Mouse (Mus musculus): ENCODE results near the gene Igf2bp3. TPM values are rescaled to one million over a fixed set of nuclear protein-coding genes. Genes with fewer than 3 reads are reported as not detected.
A peak's percentile ranks its signal among the peaks of the same experiment; 100 is the strongest.

Igf2bp3 gene
- polyA plus RNA-seq, 1 experiment from 2014 or later, result 15.5 TPM

GRCm38 (mm10) chr6:49214086-49214927, 450 bp downstream of the Igf2bp3 start:
- no peaks in the 10 kb centered on the region for H3K9me3 ChIP-seq (ENCODE audit: control insufficient read depth, low read length)
- peaks cover 22% of the 10 kb centered on the region for H3K4me1 ChIP-seq (ENCODE audit: control insufficient read depth, insufficient read depth, low read depth, low read length)
- peak overlapping the region; percentile 84 for H3K27ac ChIP-seq (ENCODE audit: low read depth, low read length)
- H3K4me2 ChIP-seq (ENCODE audit: low read length), result peak overlapping the region; percentile 79
- no peaks in the 10 kb centered on the region for H3K36me3 ChIP-seq (ENCODE audit: control insufficient read depth, insufficient read depth, low read length)
- H3K4me3 ChIP-seq (ENCODE audit: low read length), result peak overlapping the region; percentile 80
- peak; percentile 7; the same call in 1 of the 2 replicates for ATAC-seq
- WGBS, result under 1% methylated on average over 76 of the region's 76 CpGs
- peak overlapping the region; percentile 91 for H3K9ac ChIP-seq (ENCODE audit: low read depth, low read length)
- H3K27me3 ChIP-seq (replicated peaks; ENCODE audit: control insufficient read depth, insufficient read depth, low read length), result no peaks in the 10 kb centered on the region

GRCm38 (mm10) chr6:49213581-49214085, 1.1 kb downstream of the Igf2bp3 start:
- peak; percentile 7; the same call in 1 of the 2 replicates for ATAC-seq
- H3K27ac ChIP-seq (ENCODE audit: low read depth, low read length), result peak overlapping the region; percentile 84
- H3K27me3 ChIP-seq (replicated peaks; ENCODE audit: control insufficient read depth, insufficient read depth, low read length), result no peaks in the 10 kb centered on the region
- H3K36me3 ChIP-seq (ENCODE audit: control insufficient read depth, insufficient read depth, low read length), result no peaks in the 10 kb centered on the region
- H3K4me2 ChIP-seq (ENCODE audit: low read length), result peak overlapping the region; percentile 79
- peak overlapping the region; percentile 91 for H3K9ac ChIP-seq (ENCODE audit: low read depth, low read length)
- WGBS, result 0% methylated on average over 36 of the region's 50 CpGs
- H3K4me3 ChIP-seq (ENCODE audit: low read length), result peak overlapping the region; percentile 80
- peaks cover 22% of the 10 kb centered on the region for H3K4me1 ChIP-seq (ENCODE audit: control insufficient read depth, insufficient read depth, low read depth, low read length)
- H3K9me3 ChIP-seq (ENCODE audit: control insufficient read depth, low read length), result no peaks in the 10 kb centered on the region

GRCm38 (mm10) chr6:49212931-49213580, 1.7 kb downstream of the Igf2bp3 start:
- Histone ChIP-seq H3K4me2 (ENCODE audit: low read length) (peak overlapping the region; percentile 79), H3K27ac (ENCODE audit: low read depth, low read length) (peak overlapping the region; percentile 84; the same call in 1 of the 2 replicates), H3K9me3 (ENCODE audit: control insufficient read depth, low read length) (no peaks in the 10 kb centered on the region), H3K4me1 (ENCODE audit: control insufficient read depth, insufficient read depth, low read depth, low read length) (peaks cover 25% of the 10 kb centered on the region), H3K27me3 (replicated peaks; ENCODE audit: control insufficient read depth, insufficient read depth, low read length) (no peaks in the 10 kb centered on the region), H3K36me3 (ENCODE audit: control insufficient read depth, insufficient read depth, low read length) (no peaks in the 10 kb centered on the region), H3K9ac (ENCODE audit: low read depth, low read length) (peak overlapping the region; percentile 91), H3K4me3 (ENCODE audit: low read length) (peak overlapping the region; percentile 80)
- ATAC-seq, result no peak
- WGBS, result 3% methylated on average over 20 of the region's 20 CpGs

- Histone ChIP-seq H3K27me3 (replicated peaks; ENCODE audit: control insufficient read depth, insufficient read depth, low read length) (no peaks in the 10 kb centered on the region), H3K4me1 (ENCODE audit: control insufficient read depth, insufficient read depth, low read depth, low read length) (peaks cover 22% of the 10 kb centered on the region), H3K27ac (ENCODE audit: low read depth, low read length) (no peak overlapping the region), H3K9me3 (ENCODE audit: control insufficient read depth, low read length) (no peaks in the 10 kb centered on the region), H3K9ac (ENCODE audit: low read depth, low read length) (no peak overlapping the region), H3K36me3 (ENCODE audit: control insufficient read depth, insufficient read depth, low read length) (no peaks in the 10 kb centered on the region), H3K4me3 (ENCODE audit: low read length) (no peak overlapping the region), H3K4me2 (ENCODE audit: low read length) (peak overlapping the region; percentile 79)
- 15% methylated on average over 4 of the region's 4 CpGs for WGBS
- ATAC-seq, result no peak
Observed at GRCm38 (mm10) chr6:49212141-49212540, 2.6 kb downstream of the Igf2bp3 start.

DNA sequence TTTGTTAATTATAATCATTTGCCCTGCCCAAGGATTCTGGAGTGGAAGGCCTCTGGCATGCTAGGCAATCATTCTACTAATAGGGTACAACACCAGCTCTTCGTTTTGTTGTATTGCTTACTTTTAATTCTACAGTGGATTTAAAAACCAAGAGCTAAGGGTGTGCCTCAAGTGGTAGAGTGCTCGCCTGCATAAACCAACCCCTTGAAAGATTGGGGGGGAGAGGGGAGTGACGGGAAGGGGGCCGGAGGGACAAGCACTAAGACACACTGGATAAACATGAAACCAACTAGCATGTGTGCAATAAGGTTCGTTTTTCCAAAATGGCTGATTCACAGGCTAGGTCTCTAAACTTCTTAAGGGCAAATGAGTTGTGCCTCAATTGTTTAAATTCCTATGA, 3.2 kb downstream of the Igf2bp3 start:
- Histone ChIP-seq H3K4me1 (ENCODE audit: control insufficient read depth, insufficient read depth, low read depth, low read length) (peaks cover 22% of the 10 kb centered on the region), H3K9ac (ENCODE audit: low read depth, low read length) (no peak overlapping the region), H3K36me3 (ENCODE audit: control insufficient read depth, insufficient read depth, low read length) (no peaks in the 10 kb centered on the region), H3K4me2 (ENCODE audit: low read length) (no peak overlapping the region), H3K4me3 (ENCODE audit: low read length) (no peak overlapping the region), H3K9me3 (ENCODE audit: control insufficient read depth, low read length) (no peaks in the 10 kb centered on the region), H3K27me3 (replicated peaks; ENCODE audit: control insufficient read depth, insufficient read depth, low read length) (no peaks in the 10 kb centered on the region), H3K27ac (ENCODE audit: low read depth, low read length) (no peak overlapping the region)
- 21% methylated on average over 5 of the region's 5 CpGs for WGBS
- no peak for ATAC-seq

- ATAC-seq, result no peak
- H3K4me1 ChIP-seq (ENCODE audit: control insufficient read depth, insufficient read depth, low read depth, low read length), result peaks cover 22% of the 10 kb centered on the region
- H3K27ac ChIP-seq (ENCODE audit: low read depth, low read length), result no peak overlapping the region
- 0 out of 2 replicates have a peak overlapping the region, but pooled peaks have one; percentile 1 for H3K4me3 ChIP-seq (ENCODE audit: low read length)
- H3K9ac ChIP-seq (ENCODE audit: low read depth, low read length), result 0 out of 2 replicates have a peak overlapping the region, but pooled peaks have one; percentile 23
- 10% methylated on average over 14 of the region's 14 CpGs for WGBS
- H3K9me3 ChIP-seq (ENCODE audit: control insufficient read depth, low read length), result no peaks in the 10 kb centered on the region
- H3K36me3 ChIP-seq (ENCODE audit: control insufficient read depth, insufficient read depth, low read length), result no peaks in the 10 kb centered on the region
- no peaks in the 10 kb centered on the region for H3K27me3 ChIP-seq (replicated peaks; ENCODE audit: control insufficient read depth, insufficient read depth, low read length)
- H3K4me2 ChIP-seq (ENCODE audit: low read length), result peak overlapping the region; percentile 45
Observed at GRCm38 (mm10) chr6:49209881-49210854, 4.6 kb downstream of the Igf2bp3 start.

DNA sequence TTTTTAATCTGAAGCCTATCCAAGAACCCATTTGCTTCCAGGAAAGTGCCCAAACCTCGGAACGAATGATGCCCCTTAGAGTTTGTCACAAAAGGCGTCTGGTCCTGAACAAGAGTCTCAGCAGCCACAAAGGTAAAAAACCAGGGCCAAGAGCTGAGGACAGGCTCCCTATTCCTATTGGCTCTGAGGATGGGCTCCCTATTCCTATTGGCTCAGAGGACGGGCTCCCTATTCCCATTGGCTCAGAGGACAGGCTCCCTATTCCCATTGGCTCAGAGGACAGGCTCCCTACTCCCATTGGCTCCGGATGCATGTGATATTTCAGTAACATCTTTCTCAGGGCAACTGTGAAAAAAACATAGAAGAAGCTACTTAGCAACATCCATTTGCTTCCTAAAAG, 5.8 kb downstream of the Igf2bp3 start:
- Histone ChIP-seq H3K9me3 (ENCODE audit: control insufficient read depth, low read length) (no peaks in the 10 kb centered on the region), H3K4me2 (ENCODE audit: low read length) (no peak overlapping the region; the same call in 1 of the 2 replicates), H3K4me1 (ENCODE audit: control insufficient read depth, insufficient read depth, low read depth, low read length) (peaks cover 22% of the 10 kb centered on the region), H3K27me3 (replicated peaks; ENCODE audit: control insufficient read depth, insufficient read depth, low read length) (no peaks in the 10 kb centered on the region), H3K9ac (ENCODE audit: low read depth, low read length) (no peak overlapping the region), H3K27ac (ENCODE audit: low read depth, low read length) (no peak overlapping the region), H3K4me3 (ENCODE audit: low read length) (no peak overlapping the region), H3K36me3 (ENCODE audit: control insufficient read depth, insufficient read depth, low read length) (no peaks in the 10 kb centered on the region)
- no peak for ATAC-seq
- WGBS, result 82% methylated on average over 5 of the region's 5 CpGs

- 67% methylated on average over 8 of the region's 8 CpGs for WGBS
- Histone ChIP-seq H3K4me1 (ENCODE audit: control insufficient read depth, insufficient read depth, low read depth, low read length) (peaks cover 21% of the 10 kb centered on the region), H3K9ac (ENCODE audit: low read depth, low read length) (no peak overlapping the region), H3K4me2 (ENCODE audit: low read length) (no peak overlapping the region; the same call in 1 of the 2 replicates), H3K9me3 (ENCODE audit: control insufficient read depth, low read length) (no peaks in the 10 kb centered on the region), H3K4me3 (ENCODE audit: low read length) (no peak overlapping the region), H3K36me3 (ENCODE audit: control insufficient read depth, insufficient read depth, low read length) (no peaks in the 10 kb centered on the region), H3K27me3 (replicated peaks; ENCODE audit: control insufficient read depth, insufficient read depth, low read length) (no peaks in the 10 kb centered on the region), H3K27ac (ENCODE audit: low read depth, low read length) (no peak overlapping the region)
- 0 out of 2 replicates have a peak, but pooled peaks have one; percentile 53 for ATAC-seq
Observed at GRCm38 (mm10) chr6:49208297-49208930, 6.3 kb downstream of the Igf2bp3 start.
